ENCODE assay signal across 7 mouse cellular contexts in genomic region chr15:6387729-6388070, GRCm38 (mm10). TPM values are rescaled to one million over a fixed set of nuclear protein-coding genes. Genes with fewer than 3 reads are reported as not detected.
DNase-seq lines count a peak whose midpoint lies in the region; ATAC-seq and TF ChIP-seq lines count a peak whose summit lies in the region.

No protein-coding gene starts in this region.

- no peak for ATAC-seq in lung, postnatal 0 days
- no peak for ATAC-seq in heart, embryonic 15.5 days (replicated peaks; ENCODE audit: insufficient number of reproducible peaks, insufficient read depth, low FRiP score, low read depth)
- no peak for ATAC-seq in liver, embryonic 12.5 days
- ATAC-seq in stomach, embryonic 16.5 days (ENCODE audit: insufficient read depth, low FRiP score) = no peak

- no peak for TF ChIP-seq EP300 in lung, postnatal 0 days (IDR thresholded peaks at IDR 0.05)

- H3K4me3 ChIP-seq in lung, postnatal 0 days (ENCODE audit: low read depth, low read length) = peak overlapping the region; percentile 49
- peak overlapping the region; percentile 62 for H3K4me3 ChIP-seq in heart, embryonic 15.5 days
- H3K4me3 ChIP-seq in liver, embryonic 12.5 days = peak overlapping the region; percentile 43
- peak overlapping the region; percentile 57 for H3K4me3 ChIP-seq in stomach, embryonic 16.5 days (replicated peaks; ENCODE audit: low read length)

- H3K9ac ChIP-seq in lung, postnatal 0 days (replicated peaks; ENCODE audit: low read depth) = 0 out of 2 replicates have a peak overlapping the region, but pooled peaks have one; percentile 23
- peak overlapping the region; percentile 64 for H3K9ac ChIP-seq in heart, embryonic 15.5 days
- H3K9ac ChIP-seq in liver, embryonic 12.5 days = no peak overlapping the region
- peak overlapping the region; percentile 72 for H3K9ac ChIP-seq in stomach, embryonic 16.5 days (ENCODE audit: low read length)

- no peaks in the 10 kb centered on the region for H3K36me3 ChIP-seq in lung, postnatal 0 days (ENCODE audit: insufficient read depth, low read length)
- no peaks in the 10 kb centered on the region for H3K36me3 ChIP-seq in heart, embryonic 15.5 days
- no peaks in the 10 kb centered on the region for H3K36me3 ChIP-seq in liver, embryonic 12.5 days
- no peaks in the 10 kb centered on the region for H3K36me3 ChIP-seq in stomach, embryonic 16.5 days (ENCODE audit: control insufficient read depth, insufficient read depth, low read length)

- no peaks in the 10 kb centered on the region for H3K9me3 ChIP-seq in lung, postnatal 0 days (ENCODE audit: low read length)
- H3K9me3 ChIP-seq in heart, embryonic 15.5 days (replicated peaks) = no peaks in the 10 kb centered on the region
- no peaks in the 10 kb centered on the region for H3K9me3 ChIP-seq in liver, embryonic 12.5 days (replicated peaks)
- H3K9me3 ChIP-seq in stomach, embryonic 16.5 days (replicated peaks; ENCODE audit: control insufficient read depth, low read length) = no peaks in the 10 kb centered on the region

- 21% methylated on average over 6 of the region's 6 CpGs for WGBS in lung, postnatal 0 days
- WGBS in heart, embryonic 15.5 days = 15% methylated on average over 6 of the region's 6 CpGs
- WGBS in liver, embryonic 12.5 days (ENCODE audit: insufficient replicate concordance) = 23% methylated on average over 6 of the region's 6 CpGs
- WGBS in stomach, embryonic 16.5 days = 10% methylated on average over 6 of the region's 6 CpGs

- TF ChIP-seq CTCF in lung, postnatal 0 days (IDR thresholded peaks at IDR 0.05) = no peak

- DNase-seq in lung, postnatal 0 days (ENCODE audit: low spot score) = peak; percentile 15
- no peak for DNase-seq in lung, postnatal 10 days
- DNase-seq in right cerebral cortex, adult 18-20 months = no peak
- DNase-seq in layer of hippocampus, adult 11-12 months (ENCODE audit: low spot score) = no peak

- no peak overlapping the region for H3K27ac ChIP-seq in lung, postnatal 0 days (ENCODE audit: low read length)
- H3K27ac ChIP-seq in heart, embryonic 15.5 days = peak overlapping the region; percentile 72
- no peak overlapping the region for H3K27ac ChIP-seq in liver, embryonic 12.5 days
- peak overlapping the region; percentile 15 for H3K27ac ChIP-seq in stomach, embryonic 16.5 days (ENCODE audit: low read length)

- no peaks in the 10 kb centered on the region; the same call in 1 of the 2 replicates for H3K4me1 ChIP-seq in lung, postnatal 0 days (ENCODE audit: insufficient read depth, low read depth, low read length)
- H3K4me1 ChIP-seq in heart, embryonic 15.5 days (replicated peaks) = peaks cover 48% of the 10 kb centered on the region
- no peaks in the 10 kb centered on the region for H3K4me1 ChIP-seq in liver, embryonic 12.5 days
- H3K4me1 ChIP-seq in stomach, embryonic 16.5 days (ENCODE audit: control insufficient read depth, insufficient read depth, low read length) = peaks cover 20% of the 10 kb centered on the region

- H3K4me2 ChIP-seq in lung, postnatal 0 days (replicated peaks; ENCODE audit: low read depth, low read length) = peak overlapping the region; percentile 76
- peak overlapping the region; percentile 88 for H3K4me2 ChIP-seq in heart, embryonic 15.5 days
- peak overlapping the region; percentile 28; the same call in 1 of the 2 replicates for H3K4me2 ChIP-seq in liver, embryonic 12.5 days
- H3K4me2 ChIP-seq in stomach, embryonic 16.5 days (ENCODE audit: low read depth, low read length) = peak overlapping the region; percentile 64

- no peaks in the 10 kb centered on the region for H3K27me3 ChIP-seq in lung, postnatal 0 days (replicated peaks; ENCODE audit: insufficient read depth, low read length)
- H3K27me3 ChIP-seq in heart, embryonic 15.5 days = no peaks in the 10 kb centered on the region
- H3K27me3 ChIP-seq in liver, embryonic 12.5 days (replicated peaks) = peaks cover 39% of the 10 kb centered on the region
- no peaks in the 10 kb centered on the region for H3K27me3 ChIP-seq in stomach, embryonic 16.5 days (ENCODE audit: control insufficient read depth, insufficient read depth, low read length)

RNA-seq across cellular contexts. Expression of gene C9, which starts 57.4 kb away (rescaled TPM):
- not detected in 2 replicates for polyA plus RNA-seq in lung, postnatal 0 days (2015; fragmentation: Nextera tagmentation; extraction: Ambion mirVana)
- not detected in 2 replicates for polyA plus RNA-seq in heart, embryonic 15.5 days (2015; fragmentation: Nextera tagmentation; extraction: Ambion mirVana)
- 0.10 and 0.25 TPM in 2 replicates for polyA plus RNA-seq in liver, embryonic 12.5 days (2016; fragmentation: Nextera tagmentation; extraction: Ambion mirVana)
- polyA plus RNA-seq in stomach, embryonic 16.5 days (2015; fragmentation: Nextera tagmentation; extraction: Ambion mirVana) = 0.32 and 0.53 TPM in 2 replicates

Comparison
In these comparisons a context has a peak if more than half of its experiments do, and no peak if none do; other contexts are left out.
1. H3K27ac ChIP-seq: peak in heart, embryonic 15.5 days (single experiment) and stomach, embryonic 16.5 days (single experiment); none in lung, postnatal 0 days (single experiment) and liver, embryonic 12.5 days (single experiment).
2. H3K4me2 ChIP-seq: peak in every context shown above with its lines; median percentile 88 in heart, embryonic 15.5 days; 76 in lung, postnatal 0 days; 64 in stomach, embryonic 16.5 days; 28 in liver, embryonic 12.5 days.
3. Peak in every context shown above with its lines, with median percentiles within 50 percentile points of each other: H3K4me3 ChIP-seq.